Mouse (Mus musculus) gastrocnemius, postnatal 4 days (tissue): ENCODE results near the gene Cdk18. TPM values are rescaled to one million over a fixed set of nuclear protein-coding genes. Genes with fewer than 3 reads are reported as not detected.
A peak's percentile ranks its signal among the peaks of the same experiment; 100 is the strongest.

Experiments used
- DNase-seq, 2 experiments: peaks; one replicate each; pipeline ENCODE4 v3.0.0; 2021 to 2022; ENCODE audit warnings: low spot score in 2 of 2, mixed read lengths in 2 of 2
- total RNA-seq, 2 experiments: library from RNA; stranded (reverse); gene quantifications; 2 replicates each; pipeline ENCODE4 v1.2.3; 2021

Gene Cdk18
- total RNA-seq, 2 experiments from 2014 or later: 0.96 to 1.7 TPM

- peak; percentile 75 to 84 for DNase-seq
Measured at GRCm38 (mm10) chr1:132121236-132121635, 18.2 kb downstream of the Cdk18 start.

- DNase-seq: peak; percentile 52 to 75
Measured at GRCm38 (mm10) chr1:132116606-132117005, 22.9 kb downstream of the Cdk18 start.

GRCm38 (mm10) chr1:132113098-132113497 lies 26.4 kb downstream of the Cdk18 start:
- no peak for DNase-seq

GRCm38 (mm10) chr1:132112426-132112825 lies 27.1 kb downstream of the Cdk18 start:
- no peak for DNase-seq

- DNase-seq: no peak
Measured at GRCm38 (mm10) chr1:132111411-132111810, 28.1 kb downstream of the Cdk18 start.

GRCm38 (mm10) chr1:132109368-132109767 lies 30.1 kb downstream of the Cdk18 start:
- no peak for DNase-seq

GRCm38 (mm10) chr1:132104353-132104752 lies 35.1 kb downstream of the Cdk18 start:
- DNase-seq: no peak

GRCm38 (mm10) chr1:132101953-132102697 lies 37.4 kb downstream of the Cdk18 start:
- DNase-seq: no peak

GRCm38 (mm10) chr1:132099775-132100174 lies 39.7 kb downstream of the Cdk18 start:
- no peak for DNase-seq

- DNase-seq: no peak
Measured at GRCm38 (mm10) chr1:132099016-132099415, 40.5 kb downstream of the Cdk18 start.

- DNase-seq: no peak
Measured at GRCm38 (mm10) chr1:132098076-132098475, 41.4 kb downstream of the Cdk18 start.

- DNase-seq: no peak
Measured at GRCm38 (mm10) chr1:132095356-132096004, 44.0 kb downstream of the Cdk18 start.

- DNase-seq: no peak
Measured at GRCm38 (mm10) chr1:132093269-132093668, 46.2 kb downstream of the Cdk18 start.

GRCm38 (mm10) chr1:132090266-132090665 lies 49.2 kb downstream of the Cdk18 start:
- no peak for DNase-seq

GRCm38 (mm10) chr1:132089767-132090166 lies 49.7 kb downstream of the Cdk18 start:
- no peak for DNase-seq

GRCm38 (mm10) chr1:132088181-132088671 lies 51.3 kb downstream of the Cdk18 start:
- no peak for DNase-seq

GRCm38 (mm10) chr1:132085181-132086049 lies 54.1 kb downstream of the Cdk18 start:
- no peak for DNase-seq

GRCm38 (mm10) chr1:132078413-132078812 lies 61.1 kb downstream of the Cdk18 start:
- no peak for DNase-seq

GRCm38 (mm10) chr1:132075576-132075975 lies 63.9 kb downstream of the Cdk18 start:
- DNase-seq: no peak

- no peak for DNase-seq
Measured at GRCm38 (mm10) chr1:132070659-132071058, 68.8 kb downstream of the Cdk18 start.

GRCm38 (mm10) chr1:132069436-132069835 lies 70.0 kb downstream of the Cdk18 start:
- DNase-seq: no peak
